Mouse (Mus musculus): ENCODE measurements around the gene Itprid1.

Itprid1 gene

GRCm38 (mm10) chr6:55836650-55837320, at the start of gene Itprid1:
Itprid1 (plus strand) TSS chr6:55836895.
- ATAC-seq (ENCODE audit: low TSS enrichment) = peak; percentile 96

DNA sequence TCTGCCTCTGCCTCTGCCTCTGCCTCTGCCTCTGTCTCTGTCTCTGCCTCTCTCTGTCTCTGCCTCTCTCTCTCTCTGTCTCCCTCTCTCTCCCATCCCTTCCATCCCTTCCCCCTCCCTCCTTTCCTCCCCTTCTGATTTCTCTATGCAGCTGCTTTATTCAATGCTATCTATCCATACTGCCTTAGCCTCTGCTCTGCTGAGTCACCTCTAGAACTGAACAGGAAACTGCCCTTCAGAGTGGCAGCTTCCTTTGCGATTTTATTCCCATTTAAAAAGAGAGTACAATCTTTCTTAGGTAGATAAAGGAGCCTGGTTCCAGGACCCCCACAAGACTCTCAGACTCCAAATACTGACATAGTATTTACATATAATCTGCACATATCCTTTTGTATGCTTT, 47.1 kb upstream of the Itprid1 start:
- ATAC-seq (ENCODE audit: low TSS enrichment) = no peak

DNA sequence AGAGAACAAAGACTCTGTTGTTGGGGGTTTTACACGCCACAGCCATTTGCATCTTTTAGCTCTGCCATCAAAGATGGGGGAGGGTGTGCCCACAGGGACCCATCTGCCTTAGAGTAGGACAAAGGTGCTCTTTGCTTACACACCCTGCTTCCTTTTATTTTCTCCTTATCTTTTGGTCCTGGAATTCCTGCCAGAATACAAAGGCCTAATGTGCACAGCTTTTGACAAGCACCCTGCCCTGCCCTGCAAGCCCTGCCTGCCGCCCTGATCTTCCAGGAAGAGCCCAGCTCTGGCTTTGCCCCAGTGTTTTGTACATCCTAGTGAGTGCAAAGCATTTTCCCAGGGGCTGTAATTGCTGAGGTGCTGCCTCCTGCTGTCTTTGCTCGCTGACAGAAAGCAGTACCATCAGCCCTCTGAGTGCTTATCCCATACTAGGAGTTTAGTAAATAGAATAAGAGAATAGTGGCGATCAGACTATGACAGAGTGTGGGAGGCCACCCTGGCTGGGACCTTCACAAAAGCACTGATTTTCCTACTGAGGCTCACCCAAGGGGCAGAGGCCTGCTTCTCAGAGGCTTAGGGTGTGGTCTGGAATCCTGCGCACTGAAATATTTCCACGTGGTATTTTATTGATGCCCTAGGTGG, 44.7 kb upstream of the Itprid1 start:
- ATAC-seq (ENCODE audit: low TSS enrichment) = peak; percentile 54

GRCm38 (mm10) chr6:55792536-55792935, 44.2 kb upstream of the Itprid1 start:
- peak; percentile 88 for ATAC-seq (ENCODE audit: low TSS enrichment)

- ATAC-seq (ENCODE audit: low TSS enrichment) = no peak
These were observed 34.0 kb upstream of the Itprid1 start for GRCm38 (mm10) chr6:55802686-55803085.

- ATAC-seq (ENCODE audit: low TSS enrichment) = no peak
These were observed 33.3 kb upstream of the Itprid1 start for GRCm38 (mm10) chr6:55803357-55803756.

DNA sequence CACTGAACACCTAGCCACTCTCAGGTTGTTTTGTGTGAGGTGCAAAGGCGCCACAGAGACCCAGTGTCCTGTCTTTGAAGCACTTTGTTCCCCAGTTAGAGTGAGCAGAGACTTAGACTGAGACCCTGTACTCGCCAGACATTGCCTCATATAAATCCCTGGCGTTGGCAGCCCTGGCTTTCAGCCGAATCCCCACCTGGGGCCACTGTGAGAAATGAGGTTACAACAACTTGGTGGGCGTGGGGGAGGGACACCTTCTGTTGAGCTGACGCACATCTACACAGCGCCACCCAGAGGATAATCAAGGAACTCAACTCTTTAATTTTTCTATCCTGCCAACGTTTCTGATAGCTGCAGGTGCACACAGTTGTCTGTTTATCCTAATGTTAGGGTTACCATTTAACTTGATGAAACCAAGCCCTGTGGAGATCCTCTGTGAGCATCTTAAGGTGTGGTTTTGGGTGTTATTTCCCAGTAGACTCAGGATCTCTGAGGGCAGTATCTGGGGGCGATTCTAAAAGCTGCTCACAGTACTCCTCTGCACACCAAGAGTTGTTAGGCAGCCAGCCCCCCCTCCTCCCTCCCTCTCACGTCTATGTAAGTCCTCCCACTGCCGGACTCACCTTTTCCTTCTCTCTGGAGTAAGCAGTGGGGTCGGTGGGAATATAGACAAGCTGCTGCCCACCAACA, 32.6 kb upstream of the Itprid1 start:
- ATAC-seq (ENCODE audit: low TSS enrichment) = peak; percentile 10

- ATAC-seq (ENCODE audit: low TSS enrichment) = peak; percentile 21
These were observed 32.1 kb upstream of the Itprid1 start for GRCm38 (mm10) chr6:55804681-55805000.

GRCm38 (mm10) chr6:55805291-55806137, 31.2 kb upstream of the Itprid1 start:
- peak; percentile 60 for ATAC-seq (ENCODE audit: low TSS enrichment)

GRCm38 (mm10) chr6:55806537-55806936, 30.2 kb upstream of the Itprid1 start:
- ATAC-seq (ENCODE audit: low TSS enrichment) = peak; percentile 17

DNA sequence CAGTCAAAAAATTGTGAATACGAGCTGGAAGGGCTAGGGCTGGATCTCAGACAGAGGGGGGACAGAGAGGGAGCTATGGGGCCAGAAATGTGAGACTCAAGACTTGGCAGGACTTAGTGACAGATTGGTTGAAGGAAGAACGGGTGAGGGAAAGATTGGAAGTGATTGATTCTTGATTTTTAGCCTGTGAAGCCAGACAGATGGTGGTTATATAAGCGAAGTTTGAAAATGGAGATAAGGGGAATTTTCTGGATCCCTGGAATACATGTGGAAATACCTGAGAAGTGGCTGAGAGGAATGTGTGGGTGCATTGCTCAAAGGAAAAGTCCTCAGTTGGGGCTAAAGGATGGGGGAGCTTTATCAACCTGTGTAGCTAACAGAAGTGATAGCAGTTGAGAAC, 28.0 kb upstream of the Itprid1 start:
- no peak for ATAC-seq (ENCODE audit: low TSS enrichment)

DNA sequence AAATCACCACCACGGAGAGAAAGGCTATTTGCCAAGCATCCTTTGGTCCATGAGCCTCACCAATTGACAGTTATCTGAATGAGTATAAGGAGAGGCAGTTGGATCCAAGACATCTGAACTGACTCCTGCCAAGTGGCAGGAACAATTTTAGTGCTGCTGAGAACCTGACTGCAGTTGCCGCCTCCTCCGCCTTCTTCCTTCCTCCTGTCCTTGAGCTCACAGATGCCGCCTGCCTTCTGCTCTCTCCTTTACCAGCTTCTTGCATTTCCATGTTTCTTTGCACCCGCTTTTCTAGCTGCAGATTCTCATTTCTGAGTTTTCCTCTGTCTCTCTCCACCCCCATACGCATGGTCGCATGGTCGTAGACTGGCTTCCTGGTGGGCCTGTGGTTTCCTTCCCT, 25.5 kb upstream of the Itprid1 start:
- ATAC-seq (ENCODE audit: low TSS enrichment) = peak; percentile 70

DNA sequence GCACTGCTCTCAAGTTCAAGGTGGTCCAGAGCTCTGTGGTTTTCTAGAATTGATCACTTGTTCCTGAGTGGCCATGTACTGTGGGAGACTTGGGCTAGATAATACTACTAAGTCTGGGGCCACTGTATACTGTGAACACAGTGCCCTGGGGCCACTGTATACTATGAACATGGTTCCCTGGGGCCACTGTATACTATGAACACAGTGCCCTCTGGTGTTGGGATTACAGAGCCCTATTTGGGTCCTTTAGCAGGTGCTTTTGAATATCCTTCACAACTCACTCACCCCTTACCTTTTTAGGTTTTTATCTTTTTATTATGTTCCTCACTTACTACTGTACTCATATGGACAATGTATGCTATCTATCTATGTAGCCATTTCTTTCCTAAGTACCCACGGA, 24.3 kb upstream of the Itprid1 start:
- ATAC-seq (ENCODE audit: low TSS enrichment) = no peak

- peak; percentile 56 for ATAC-seq (ENCODE audit: low TSS enrichment)
These were observed 22.3 kb upstream of the Itprid1 start for GRCm38 (mm10) chr6:55814184-55814926.

DNA sequence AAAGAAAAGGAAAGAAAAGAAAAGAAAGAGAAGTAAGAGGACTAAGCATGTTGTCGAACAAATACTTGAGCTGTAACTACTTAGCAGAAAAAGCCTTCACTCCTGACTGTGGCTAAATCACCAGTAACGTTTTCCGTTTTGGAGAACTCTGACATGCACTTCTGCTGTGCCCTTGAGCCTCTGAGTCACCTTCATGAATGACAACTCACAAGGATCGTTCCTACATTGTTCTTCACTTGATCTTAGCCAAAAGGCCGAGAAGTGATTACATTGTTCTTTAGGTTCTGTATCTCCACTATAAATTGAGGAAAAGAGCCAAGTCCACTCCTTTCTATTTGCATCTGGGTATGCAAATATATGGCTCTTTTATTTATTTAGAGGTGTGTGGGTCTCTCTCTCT, 19.8 kb upstream of the Itprid1 start:
- ATAC-seq (ENCODE audit: low TSS enrichment) = no peak

DNA sequence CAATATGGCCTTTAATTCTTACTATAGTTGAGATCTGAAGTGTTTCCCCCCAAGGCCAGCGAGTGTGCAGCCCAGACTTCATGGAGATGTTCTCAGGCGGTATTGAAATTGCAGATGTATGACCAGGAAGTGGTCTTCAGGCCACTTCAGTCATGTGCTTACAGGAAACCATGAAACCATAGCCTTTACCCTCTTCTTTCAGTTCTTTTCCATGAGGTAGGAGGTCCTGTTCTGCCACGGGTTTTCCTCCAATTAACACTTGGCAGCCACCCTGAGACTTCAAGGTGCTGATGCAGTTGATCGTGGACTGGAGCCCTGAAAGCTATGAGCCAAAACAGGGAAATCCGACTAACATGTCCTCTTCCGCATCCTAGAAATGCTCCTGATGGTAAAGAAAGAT, 7.0 kb upstream of the Itprid1 start:
- ATAC-seq (ENCODE audit: low TSS enrichment) = no peak

DNA sequence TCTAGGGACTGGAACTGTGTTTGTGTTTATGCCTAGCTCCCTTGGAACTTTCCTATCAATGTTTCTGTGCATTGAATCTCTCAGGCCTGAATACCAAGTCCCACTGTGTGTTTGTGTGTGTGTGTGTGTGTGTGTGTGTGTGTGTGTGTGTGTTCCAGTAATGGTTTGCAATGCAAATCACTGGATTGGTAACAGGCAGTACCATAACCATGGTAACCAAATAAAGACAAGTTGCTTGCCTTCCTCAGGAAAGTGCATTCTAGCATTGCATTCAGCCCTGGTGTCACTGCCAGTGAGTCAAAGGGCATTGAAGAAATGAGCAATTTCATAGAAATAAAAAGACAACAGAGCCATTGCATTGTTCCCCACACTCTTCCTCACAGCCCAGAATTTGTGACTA, 15.9 kb downstream of the Itprid1 start:
- no peak for ATAC-seq (ENCODE audit: low TSS enrichment)

DNA sequence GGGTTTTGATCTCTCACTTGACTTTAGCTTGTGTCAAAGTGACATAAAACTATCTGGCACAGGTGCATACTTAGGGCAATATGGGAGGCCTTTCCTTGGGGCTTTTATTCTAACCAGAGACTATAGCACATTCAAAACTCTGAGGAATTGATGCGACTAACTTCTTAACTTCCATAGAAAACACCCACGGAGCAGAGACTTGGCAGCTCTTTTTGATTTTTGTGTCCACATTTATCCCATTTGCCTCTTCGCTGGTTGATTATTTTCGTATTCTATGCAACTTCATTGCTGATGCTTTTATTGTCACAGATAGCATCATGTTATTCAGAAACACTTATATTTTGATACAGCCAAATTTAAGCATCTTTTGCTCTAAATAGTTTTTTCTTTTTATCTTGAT, 19.4 kb downstream of the Itprid1 start:
- peak; percentile 89 for ATAC-seq (ENCODE audit: low TSS enrichment)

DNA sequence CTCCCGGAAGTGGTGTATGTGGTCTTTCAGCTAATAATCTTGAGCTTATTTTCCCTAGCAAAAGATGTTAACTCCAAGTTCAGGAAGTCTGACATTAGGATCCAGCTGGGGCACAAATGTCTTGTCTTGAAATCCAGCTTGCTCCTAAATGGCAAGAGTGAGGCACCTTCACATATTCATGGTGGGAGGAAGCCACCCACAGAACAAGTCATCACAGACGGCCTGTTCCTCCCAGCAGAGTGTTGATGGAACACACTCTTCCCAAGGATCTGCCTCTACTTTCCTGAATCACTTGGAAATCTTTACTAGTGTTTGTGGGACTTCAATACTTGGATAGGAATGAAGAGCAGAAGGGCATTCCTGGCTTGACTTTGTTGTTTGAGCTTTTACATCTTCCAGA, 28.5 kb downstream of the Itprid1 start:
- peak; percentile 81 for ATAC-seq (ENCODE audit: low TSS enrichment)

DNA sequence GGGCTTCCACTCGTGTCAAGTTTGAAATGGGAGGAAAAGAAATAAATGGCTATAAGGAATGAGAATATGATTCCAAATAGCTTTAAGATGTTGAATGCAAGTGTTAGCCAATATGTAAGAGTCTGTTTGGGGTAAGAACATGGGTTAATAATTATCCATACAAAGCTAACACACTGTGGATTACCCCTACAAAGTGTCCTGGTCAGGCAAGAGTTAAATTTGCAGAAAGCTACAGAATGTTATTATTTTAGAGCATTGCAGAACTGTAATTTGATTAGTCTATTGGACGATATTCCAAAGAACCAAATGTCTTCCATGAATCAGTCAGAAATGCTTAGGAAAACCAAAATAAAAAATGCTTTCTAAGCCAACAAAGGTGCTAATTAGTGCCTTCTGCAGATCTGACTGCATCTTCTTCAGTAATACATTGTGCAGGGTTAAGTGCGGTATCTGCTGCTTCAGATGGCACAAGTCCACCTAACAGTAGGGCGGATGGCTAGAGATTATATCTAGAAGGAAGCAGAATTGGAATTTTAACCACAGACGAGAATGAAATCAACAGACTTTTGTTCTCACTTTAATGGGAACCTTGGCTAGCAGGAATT, 42.8 kb downstream of the Itprid1 start:
- peak; percentile 73; the same call in 1 of the 2 replicates for ATAC-seq (ENCODE audit: low TSS enrichment)

DNA sequence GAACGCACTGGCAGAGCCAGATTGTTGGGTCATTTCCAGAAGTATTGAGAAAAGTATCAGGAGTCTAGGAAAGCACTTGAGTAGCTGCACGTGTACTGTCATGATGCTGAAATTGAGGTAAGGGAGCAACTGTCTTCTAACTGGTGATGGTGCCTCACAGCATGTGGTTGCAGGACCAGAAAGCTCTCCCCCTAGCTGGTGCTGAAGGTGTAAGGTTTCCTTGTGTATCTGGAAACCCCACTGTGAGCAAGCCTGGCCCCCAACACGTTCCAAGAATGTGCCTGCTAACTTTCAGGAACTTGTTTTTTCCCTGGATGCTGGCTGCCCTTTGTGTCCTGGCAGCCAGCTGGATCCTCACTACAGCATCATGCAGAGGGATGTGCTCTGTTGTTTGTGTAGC, 44.2 kb downstream of the Itprid1 start:
- peak; percentile 56; the same call in 1 of the 2 replicates for ATAC-seq (ENCODE audit: low TSS enrichment)

Measured in frontal cortex, adult (tissue).